In the genomic region with DNA sequence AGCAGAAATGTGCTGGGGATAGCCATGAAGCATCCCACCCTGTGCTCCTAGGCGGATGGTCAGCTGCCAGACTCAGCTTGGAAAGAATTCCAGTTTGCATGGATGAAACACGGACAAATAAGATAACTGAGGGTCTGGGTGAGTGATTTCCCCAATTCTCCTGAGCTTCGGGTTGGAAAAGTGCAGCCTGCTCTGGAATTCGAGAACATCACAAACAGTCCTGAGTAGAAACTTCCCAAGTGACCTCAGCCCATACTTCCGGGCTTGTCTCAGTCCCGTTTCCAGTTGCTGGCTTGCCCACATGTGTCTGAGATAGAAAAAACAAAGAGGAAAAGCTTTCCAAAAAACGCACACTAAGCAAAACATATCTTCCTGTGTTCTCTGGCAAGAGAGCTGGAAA, we compare ENCODE assay signal across 11 mouse cellular contexts. TPM values are rescaled to one million over a fixed set of nuclear protein-coding genes. Genes with fewer than 3 reads are reported as not detected.
DNase-seq lines count a peak whose midpoint lies in the region; ATAC-seq and TF ChIP-seq lines count a peak whose summit lies in the region.
"Had no signal": no experiment of that assay in that cellular context is flagged by ENCODE, and none has a peak within 500 bp of the region (broad histone marks: within the 10 kb centered on the region; RNA-seq: fewer than 3 reads in every experiment).

No protein-coding gene starts in this region.

- H3K36me3 ChIP-seq in heart, postnatal 0 days (replicated peaks; ENCODE audit: control insufficient read depth, insufficient read depth, low read length): no peaks in the 10 kb centered on the region

- H3K27ac ChIP-seq in gastrocnemius, adult 2 months: peak overlapping the region; percentile 76
- H3K27ac ChIP-seq in heart, postnatal 0 days (ENCODE audit: low read depth): peak overlapping the region; percentile 64
- H3K27ac ChIP-seq: forebrain, embryonic 13.5 days had no signal

- no peak overlapping the region for H3K4me3 ChIP-seq in gastrocnemius, adult 2 months
- H3K4me3 ChIP-seq in heart, postnatal 0 days (ENCODE audit: low read depth, low read length): no peak overlapping the region
- H3K4me3 ChIP-seq: forebrain, embryonic 13.5 days had no signal

- H3K4me2 ChIP-seq in heart, postnatal 0 days (ENCODE audit: low read depth, low read length): no peak overlapping the region
- H3K4me2 ChIP-seq: forebrain, embryonic 13.5 days had no signal

- 47% methylated on average over 7 of the region's 7 CpGs for WGBS in heart, postnatal 0 days

- TF ChIP-seq CTCF in gastrocnemius, adult 2 months (IDR thresholded peaks at IDR 0.05): no peak
- TF ChIP-seq CTCF in heart, postnatal 0 days (IDR thresholded peaks at IDR 0.05; ENCODE audit: low read depth): no peak

- no peak for TF ChIP-seq EP300 in heart, postnatal 0 days (IDR thresholded peaks at IDR 0.05; ENCODE audit: low read depth)

- H3K4me1 ChIP-seq in heart, postnatal 0 days (ENCODE audit: control insufficient read depth, insufficient read depth): peaks cover 7% of the 10 kb centered on the region; the same call in 1 of the 2 replicates

- H3K9ac ChIP-seq in heart, postnatal 0 days (replicated peaks; ENCODE audit: low read depth, low read length): no peak overlapping the region
- H3K9ac ChIP-seq: forebrain, embryonic 13.5 days had no signal

- ATAC-seq in heart, postnatal 0 days (ENCODE audit: insufficient read depth, low read depth): peak; percentile 28; the same call in 1 of the 2 replicates
- ATAC-seq: forebrain, embryonic 13.5 days had no signal

- intact Hi-C loops in gastrocnemius, adult 2 months (cut with DNase I): no loop called here

- H3K9me3 ChIP-seq in heart, postnatal 0 days (replicated peaks; ENCODE audit: control insufficient read depth, low read length): no peaks in the 10 kb centered on the region
- H3K9me3 ChIP-seq: forebrain, embryonic 13.5 days had no signal

- peak; percentile 70 for DNase-seq in gastrocnemius, adult 2 months
- no peak for DNase-seq in gastrocnemius, postnatal 4 days (ENCODE audit: low spot score in 2 of 2)
- DNase-seq in lung, postnatal 10 days: peak; percentile 34
- no peak for DNase-seq in lung, postnatal 4 days
- DNase-seq in heart, postnatal 0 days (ENCODE audit: low spot score): peak; percentile 23
- DNase-seq in skeletal muscle tissue, adult 2 months (ENCODE audit: low read depth, low spot score): peak; percentile 51
- DNase-seq in adrenal gland, adult 8-10 months: no peak
- DNase-seq in spleen, adult 18-20 months: no peak
- DNase-seq: cerebellum, adult 9-11 months; right cerebral cortex, postnatal 4 days had no signal

- H3K27me3 ChIP-seq in heart, postnatal 0 days (ENCODE audit: control insufficient read depth, insufficient read depth, low read length): no peaks in the 10 kb centered on the region
- H3K27me3 ChIP-seq: forebrain, embryonic 13.5 days had no signal

RNA-seq across cellular contexts. Expression of a gene that starts 35.6 kb away (rescaled TPM):
- total RNA-seq in gastrocnemius, adult 2 months (2021): 10 to 100 TPM; 63.6 to 92.5 TPM
- total RNA-seq in gastrocnemius, postnatal 4 days (2021): 100 to 1,000 TPM; 295 to 321 TPM
- 106 and 151 TPM in 2 replicates for total RNA-seq in heart, postnatal 0 days (2014; rRNA removed; ENCODE audit: low replicate concordance)
- 218 and 230 TPM in 2 replicates for polyA plus RNA-seq in heart, postnatal 0 days (2015; fragmentation: Nextera tagmentation; extraction: Ambion mirVana)
- total RNA-seq in adrenal gland, adult 8-10 months (2022): 100 to 1,000 TPM; 532 to 639 (median 602) TPM

Comparison
In these comparisons a context has a peak if more than half of its experiments do, and no peak if none do; other contexts are left out.
1. DNase-seq: peak in gastrocnemius, adult 2 months (single experiment), lung, postnatal 10 days (single experiment), heart, postnatal 0 days (single experiment) and skeletal muscle tissue, adult 2 months (single experiment); none in gastrocnemius, postnatal 4 days (0 of 2), lung, postnatal 4 days (0 of 2), adrenal gland, adult 8-10 months (single experiment) and spleen, adult 18-20 months (0 of 2).